Mouse (Mus musculus) gastrocnemius, postnatal 4 days (tissue): ENCODE measurements around the gene Ubqln4. TPM values are rescaled to one million over a fixed set of nuclear protein-coding genes. Genes with fewer than 3 reads are reported as not detected.

Source experiments
- DNase-seq, 2 experiments: peaks; one replicate each; pipeline ENCODE4 v3.0.0; 2021 to 2022; ENCODE audit warnings: low spot score in 2 of 2, mixed read lengths in 2 of 2
- total RNA-seq, 2 experiments: library from RNA; stranded (reverse); gene quantifications; 2 replicates each; pipeline ENCODE4 v1.2.3; 2021

Ubqln4 gene
- total RNA-seq, 2 experiments from 2014 or later: 54.9 to 58.0 TPM

DNA sequence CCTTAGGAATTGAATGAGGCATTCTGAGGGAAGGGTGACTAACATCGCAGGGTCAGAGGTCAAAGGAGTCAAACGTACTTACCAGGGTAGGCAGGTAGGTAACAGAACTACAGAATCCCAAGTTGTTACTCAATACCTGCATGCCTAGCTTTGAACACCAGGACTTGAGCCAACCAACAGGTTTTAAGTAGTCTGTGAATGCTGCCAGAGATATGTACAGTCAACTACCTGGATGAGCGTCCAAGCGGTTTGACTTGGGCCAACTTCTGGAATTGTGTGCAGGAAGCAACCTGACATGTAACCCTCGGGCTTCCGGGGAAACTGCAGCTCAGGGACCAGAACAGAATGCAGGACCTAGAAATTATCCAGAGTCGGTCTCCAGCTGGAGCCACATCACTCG is 30.5 kb upstream of the Ubqln4 start:
- DNase-seq: no peak

DNA sequence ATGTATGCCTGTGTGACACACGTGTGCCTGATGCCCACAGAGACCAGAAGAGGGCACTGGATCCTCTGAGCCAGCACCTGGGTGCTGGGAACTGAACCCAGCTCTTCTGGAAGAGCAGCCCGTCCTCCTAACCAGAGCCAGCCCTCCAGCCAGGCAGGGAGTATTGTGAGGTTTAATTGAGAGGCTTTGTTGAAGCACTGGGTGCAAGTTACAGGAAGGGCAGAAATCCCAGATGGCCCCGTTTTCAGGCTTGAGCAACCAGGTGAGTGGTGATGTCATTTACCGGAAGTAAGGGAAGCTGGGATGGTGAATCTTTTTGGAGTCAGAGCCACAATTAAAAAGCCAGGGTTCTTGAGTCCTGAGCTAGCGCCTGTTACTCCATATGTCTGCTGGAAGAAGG is 28.5 kb upstream of the Ubqln4 start:
- DNase-seq: no peak

DNA sequence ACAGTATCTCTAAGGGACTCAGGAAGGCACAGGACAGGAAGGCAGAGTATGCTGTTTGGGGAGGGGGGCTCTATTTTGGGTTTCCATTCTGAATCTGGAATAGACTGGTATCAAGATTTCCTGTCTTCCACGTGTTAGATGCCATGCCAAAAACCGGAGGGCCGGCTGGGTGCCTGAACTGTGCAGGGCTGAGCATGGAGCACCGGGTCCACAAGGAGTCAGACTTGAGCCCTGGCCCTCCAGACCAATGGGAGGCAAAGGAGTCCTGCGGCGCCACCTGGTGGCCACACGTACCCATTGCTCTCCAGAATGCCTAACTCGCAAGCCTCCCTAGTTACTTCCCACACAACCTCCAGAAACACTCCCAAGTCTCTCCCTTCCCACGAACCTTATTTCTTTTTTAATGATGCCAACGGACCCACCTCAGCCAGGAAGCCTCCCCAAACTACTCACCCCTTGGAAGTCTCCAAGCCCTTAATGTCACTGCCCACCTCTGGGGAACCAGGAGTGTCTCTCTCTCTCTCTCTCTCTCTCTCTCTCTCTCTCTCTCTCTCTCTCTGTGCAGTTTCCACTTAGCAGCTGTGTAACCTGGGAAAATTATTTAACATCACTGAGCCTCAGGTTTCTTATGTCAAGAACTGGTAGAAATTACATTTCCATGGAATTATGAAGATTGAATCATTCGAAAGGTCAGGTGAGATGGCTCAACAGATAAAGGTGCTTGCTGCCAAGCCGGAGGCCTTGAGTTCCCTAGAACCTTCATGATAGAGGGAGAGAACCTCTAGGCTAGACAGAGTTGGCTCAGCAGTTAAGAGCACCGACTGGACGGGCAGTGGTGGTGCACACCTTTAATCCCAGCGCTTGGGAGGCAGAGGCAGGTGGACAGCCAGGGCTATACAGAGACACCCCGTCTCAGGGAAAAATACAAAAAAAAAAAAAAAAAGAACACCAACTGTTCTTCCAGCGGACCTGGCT is 27.1 kb upstream of the Ubqln4 start:
- peak; percentile 79 to 85 for DNase-seq

DNA sequence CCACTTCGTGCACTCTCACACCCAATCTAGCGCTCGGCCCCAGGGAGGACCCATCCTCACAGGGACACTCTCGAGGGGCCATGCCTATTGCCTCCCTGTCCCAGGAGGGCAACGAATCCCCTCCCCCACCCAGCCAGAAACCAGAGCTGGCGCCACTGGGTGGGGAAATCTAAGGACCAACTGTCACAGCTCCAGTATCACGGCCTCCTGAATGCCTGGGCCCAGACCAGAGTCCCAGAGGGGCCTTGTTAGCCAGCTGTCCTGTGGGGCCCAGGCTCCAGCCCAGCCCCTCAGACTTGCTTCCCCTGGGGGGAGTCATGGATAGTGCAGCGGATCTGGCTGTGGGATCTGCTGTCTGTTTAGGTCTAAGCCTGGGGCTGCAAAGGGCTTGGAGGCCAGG is 26.0 kb upstream of the Ubqln4 start:
- peak in 1 of 2 experiments; percentile 46 for DNase-seq

DNA sequence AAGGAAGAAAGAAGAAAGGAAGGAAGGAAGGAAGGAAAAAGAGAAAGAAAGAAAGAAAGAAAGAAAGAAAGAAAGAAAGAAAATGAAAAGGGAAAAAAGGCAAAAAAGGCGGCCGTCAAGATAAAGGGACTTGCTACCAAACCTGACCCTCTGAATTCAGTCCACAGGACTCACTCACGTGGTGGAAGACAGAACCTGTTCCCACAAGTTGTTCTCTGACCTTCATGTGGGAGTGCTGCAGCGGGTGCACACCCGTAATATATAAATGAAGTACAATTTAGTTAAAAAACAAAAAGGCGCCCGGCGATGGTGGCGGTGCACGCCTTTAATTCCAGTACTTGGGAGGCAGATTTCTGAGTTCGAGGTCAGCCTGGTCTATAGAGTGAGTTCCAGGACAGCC is 24.9 kb upstream of the Ubqln4 start:
- no peak for DNase-seq

DNA sequence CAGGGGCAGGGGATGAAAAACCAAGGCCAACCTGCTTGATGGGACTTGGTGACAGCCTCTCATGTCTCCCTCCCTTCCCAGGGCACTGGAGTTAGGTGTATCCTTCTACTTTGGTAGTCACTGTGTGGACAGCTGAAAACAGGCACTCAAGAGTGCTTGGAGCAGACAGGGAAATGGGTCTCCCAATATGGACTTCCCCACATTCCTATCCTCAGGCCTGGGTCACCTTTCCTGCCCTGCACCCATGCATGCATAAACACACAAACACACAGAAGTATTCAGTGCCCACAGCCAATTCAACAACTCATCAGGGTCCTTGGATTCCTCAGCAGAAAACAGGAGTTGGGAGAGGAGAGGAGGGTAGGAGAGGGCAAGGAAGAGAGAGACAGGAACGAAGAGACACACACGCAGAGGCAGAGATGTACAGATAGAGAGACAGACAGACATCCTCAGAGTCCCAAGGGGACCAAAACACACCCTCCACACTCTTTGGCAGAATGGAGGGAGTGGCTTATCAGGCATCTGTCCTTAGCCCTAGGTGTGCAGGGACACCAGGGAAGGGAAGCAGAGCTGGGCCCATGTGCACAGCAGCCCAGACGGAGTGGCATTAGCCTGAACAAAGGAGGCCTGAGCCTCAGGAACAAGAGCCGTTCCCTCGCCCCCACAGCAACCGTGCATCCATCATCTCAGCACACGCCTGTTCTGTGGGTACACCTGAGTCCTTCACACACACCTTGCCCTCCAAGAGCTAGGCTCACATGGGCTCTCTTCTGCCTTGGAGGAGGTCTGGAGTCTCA is 24.2 kb upstream of the Ubqln4 start:
- DNase-seq: no peak

DNA sequence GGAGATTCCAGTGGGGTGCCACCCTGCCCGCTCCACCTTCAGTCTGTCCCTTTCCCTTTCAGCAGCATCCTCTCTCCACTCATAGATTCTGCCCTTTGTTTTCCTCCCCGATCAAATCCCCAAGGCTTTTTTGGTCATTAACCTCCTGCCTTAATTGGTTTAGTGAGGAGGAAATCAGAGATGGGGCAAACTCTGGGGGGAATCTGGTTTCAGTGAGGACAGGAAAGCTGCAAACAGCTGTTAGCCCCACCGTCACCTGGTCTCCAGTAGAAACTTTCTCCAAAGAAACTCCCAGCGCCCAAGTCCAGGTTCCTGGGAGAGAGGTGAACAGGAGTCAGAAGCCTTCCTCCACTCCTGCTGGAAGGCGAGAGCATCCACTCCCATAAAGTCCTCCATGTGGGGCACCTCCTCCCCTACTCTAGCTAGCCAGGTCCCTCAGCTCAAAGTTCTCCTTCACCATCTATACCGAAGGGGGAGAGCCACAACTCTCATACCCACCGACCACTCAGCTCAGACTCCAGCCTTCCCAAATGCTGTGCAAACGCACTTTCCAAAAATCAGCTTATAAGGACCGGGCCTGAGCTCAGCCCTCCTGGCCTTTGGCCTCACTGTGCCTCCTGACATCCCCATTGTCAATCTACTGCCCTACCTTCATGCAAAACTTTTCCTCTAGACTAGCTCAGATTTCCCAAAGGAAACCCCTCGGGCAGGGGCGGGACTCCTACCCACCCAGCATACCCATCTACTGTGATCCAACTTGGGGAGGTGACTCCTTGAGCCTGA is 23.3 kb upstream of the Ubqln4 start:
- DNase-seq: no peak

DNA sequence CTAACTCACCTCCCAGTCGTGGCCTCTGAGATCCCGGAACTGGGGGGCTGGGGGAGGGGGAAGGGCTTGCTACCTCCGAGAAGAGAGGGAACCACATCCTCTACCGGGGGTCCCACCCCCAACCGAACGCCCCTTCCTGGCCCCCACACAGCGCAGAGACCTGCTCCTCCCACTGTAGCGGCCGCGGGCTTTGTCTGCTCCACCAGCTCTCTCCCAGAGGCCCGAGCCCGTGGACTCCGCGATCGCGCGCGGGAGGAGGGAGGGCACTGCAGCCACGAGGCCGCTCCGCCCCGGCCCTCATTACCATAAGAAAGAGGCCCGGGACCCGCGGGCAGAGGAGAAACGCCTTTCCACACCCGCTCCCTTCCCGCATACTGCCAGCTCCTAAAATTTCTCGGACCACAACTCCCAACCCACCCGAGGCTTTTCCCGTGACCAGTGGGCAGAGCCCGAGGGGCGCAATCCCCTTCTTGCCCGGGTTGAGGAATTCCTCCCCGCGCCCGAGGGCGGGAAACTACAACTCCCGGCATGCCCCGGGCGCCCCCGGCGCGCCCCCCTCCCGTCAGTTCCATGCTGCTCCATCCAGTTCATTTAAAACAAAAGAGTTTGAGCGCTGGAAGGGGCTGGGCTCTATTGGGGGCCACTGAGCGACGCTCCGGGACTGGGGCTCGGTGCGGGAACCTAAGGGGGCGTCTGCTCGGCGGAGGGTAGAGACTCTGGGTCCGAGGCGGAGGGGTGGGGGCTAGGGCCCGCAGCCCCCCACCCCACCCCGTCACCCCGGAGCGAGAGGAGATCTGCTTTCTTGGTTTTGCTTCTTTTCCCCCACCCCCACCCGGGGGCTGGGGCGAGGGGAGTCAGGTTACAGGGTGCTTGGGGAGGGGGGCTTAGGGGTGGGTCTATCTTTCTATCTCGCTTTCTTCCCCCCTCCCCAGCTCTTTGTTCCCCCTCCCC is 21.9 kb upstream of the Ubqln4 start:
- DNase-seq: peak; percentile 82 to 89

DNA sequence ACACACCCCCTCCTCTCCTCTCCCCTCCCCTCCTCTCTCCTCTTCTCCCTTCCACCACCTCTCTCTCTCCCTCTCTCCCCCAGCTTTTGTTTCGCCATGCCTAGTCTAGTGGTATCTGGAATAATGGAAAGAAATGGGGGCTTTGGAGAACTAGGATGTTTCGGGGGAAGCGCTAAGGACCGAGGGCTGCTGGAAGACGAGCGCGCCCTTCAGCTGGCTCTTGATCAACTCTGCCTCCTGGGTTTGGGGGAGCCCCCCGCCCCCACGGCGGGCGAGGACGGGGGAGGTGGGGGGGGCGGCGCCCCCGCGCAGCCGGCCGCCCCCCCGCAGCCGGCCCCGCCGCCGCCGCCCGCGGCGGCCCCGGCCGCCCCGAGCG is 21.3 kb upstream of the Ubqln4 start, which contains the start of gene Mex3a:
Mex3a (plus strand) TSS at position 97 of the 376 bp plus-strand sequence.
- no peak for DNase-seq

DNA sequence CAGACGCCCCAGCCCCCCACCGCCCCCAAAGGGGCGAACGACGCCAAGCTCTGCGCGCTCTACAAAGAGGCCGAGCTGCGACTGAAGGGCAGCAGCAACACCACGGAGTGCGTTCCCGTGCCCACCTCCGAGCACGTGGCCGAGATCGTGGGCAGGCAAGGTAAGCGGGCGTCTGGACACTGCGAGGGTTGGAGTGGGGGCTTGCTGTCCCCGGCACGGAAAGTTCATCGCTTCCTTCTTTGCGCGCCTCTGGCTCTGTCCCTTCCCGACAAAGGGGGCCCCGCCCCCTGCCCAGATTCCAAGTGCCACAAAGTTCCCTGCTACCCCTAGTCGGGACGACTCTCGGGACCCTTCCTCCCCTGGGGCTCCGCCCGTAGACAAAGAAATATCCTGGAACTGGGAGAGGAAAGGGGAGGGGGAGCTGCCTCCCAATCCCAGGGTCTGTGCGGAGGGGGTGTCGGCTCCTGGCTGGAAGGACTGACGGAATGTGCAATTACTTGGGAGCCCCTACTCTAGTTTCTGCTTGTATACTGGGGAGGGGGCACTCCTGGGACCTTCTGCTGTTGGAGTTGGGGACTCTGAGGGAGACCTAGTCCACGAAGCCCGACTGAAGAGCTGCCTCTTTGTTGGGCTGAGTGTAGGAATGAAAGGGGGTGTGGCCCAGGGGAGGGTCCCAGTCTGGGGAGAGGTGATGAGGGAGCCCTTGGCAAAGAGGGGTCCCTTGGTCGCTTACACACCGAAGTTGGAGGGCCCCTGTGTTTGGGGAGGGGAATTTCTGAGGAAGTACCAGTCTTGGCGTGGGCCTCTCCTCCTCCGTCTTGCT is 20.7 kb upstream of the Ubqln4 start:
- DNase-seq: no peak

DNA sequence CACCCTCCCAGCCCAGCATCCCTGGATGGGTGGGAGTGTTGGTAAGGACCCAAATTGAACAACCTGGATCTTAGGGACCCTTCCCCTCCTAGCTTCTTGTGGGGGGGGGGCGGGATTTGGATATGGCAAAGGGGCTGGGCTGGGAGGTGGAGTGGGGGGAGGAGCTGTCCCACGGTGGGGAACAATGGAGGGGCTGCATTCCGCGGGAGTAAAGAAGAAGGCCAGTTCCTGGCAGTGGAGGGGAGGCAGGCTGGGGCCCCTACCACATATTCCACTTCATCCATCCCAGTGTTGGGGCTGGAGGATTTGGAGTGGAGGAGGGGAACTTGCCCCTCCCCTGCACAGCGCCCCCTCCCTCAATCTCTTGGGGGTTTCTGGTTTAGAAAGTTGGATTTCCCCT is 19.9 kb upstream of the Ubqln4 start:
- DNase-seq: no peak

DNA sequence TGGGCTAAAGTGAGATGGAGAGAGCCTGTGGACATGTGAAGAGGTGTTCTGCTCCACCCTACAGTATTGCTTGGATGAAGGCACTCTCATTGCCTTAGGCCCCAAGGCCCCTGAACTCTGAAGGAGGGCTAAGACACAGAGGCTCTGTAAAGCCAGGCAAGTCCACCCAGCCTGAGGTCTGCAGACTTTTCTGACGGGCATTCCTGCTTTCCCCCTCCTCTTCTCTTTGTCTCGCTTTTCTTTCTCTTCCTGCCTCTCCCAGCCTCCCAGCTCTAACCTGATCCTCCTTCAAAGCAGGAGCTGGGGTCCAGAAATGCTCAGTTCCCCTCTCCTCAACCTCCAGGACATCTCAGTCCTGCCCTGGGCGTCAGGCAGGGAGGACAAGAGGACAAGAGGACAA is 18.6 kb upstream of the Ubqln4 start:
- no peak for DNase-seq

DNA sequence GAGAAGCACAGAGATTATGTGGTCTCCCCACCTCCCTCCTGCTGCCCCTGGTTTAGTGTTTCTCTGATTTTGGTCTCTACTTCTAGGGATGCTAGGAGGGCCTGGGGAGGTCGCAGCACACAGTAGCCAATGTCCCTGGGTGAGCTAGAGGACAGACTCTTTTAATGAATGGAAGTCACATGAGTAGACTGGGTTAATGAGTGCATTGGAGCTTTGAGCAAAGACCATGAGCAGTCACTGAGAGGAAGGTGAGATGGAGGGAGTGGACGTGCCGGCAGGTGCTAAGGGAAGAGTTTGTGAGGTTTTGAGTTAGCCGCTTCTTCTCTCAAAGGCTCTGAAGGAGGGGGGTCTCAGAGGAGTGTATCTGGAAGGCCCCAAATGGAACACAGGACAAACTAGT is 18.0 kb upstream of the Ubqln4 start:
- no peak for DNase-seq

DNA sequence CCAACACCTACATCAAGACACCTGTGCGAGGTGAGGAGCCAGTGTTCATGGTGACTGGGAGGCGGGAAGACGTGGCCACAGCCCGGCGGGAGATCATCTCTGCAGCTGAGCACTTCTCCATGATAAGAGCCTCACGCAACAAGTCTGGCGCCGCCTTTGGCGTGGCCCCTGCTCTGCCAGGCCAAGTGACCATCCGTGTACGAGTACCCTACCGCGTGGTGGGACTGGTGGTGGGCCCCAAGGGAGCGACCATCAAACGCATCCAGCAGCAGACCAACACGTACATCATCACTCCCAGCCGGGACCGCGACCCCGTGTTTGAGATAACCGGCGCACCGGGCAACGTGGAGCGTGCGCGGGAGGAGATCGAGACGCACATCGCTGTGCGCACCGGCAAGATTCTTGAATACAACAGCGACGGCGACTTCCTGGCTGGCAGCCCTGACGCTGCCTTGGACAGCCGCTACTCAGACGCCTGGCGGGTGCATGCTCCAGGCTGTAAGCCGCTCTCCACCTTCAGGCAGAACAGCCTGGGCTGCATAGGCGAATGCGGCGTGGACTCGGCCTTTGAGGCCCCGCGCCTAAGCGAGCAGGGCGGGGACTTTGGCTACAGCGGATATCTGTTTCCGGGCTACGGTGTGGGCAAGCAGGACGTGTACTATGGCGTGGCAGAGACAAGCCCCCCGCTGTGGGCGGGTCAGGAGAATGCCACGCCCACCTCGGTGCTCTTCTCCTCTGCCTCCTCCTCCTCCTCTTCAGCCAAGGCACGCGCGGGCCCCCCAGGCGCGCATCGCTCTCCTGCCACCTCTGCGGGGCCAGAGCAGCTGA is 17.2 kb upstream of the Ubqln4 start:
- peak in 1 of 2 experiments; percentile 78 for DNase-seq

DNA sequence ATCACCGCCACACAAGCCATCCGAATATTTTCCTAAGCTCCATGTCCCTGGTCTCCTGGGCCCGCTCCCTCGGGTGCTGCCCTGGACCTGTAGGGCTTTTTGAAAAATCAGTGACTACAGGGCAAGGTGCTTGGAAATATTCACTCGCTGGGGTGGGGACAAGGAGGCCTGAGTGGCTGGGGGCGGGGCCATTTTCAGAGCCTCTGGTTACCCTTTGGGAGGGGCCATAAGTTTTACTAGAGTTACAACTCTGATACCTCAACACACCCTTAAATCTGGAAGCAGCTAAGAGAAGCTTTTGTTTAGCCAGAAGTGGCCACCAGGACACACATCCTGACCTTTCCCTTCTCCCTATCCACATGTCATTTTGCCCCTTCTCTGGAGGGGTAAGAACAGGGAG is 16.4 kb upstream of the Ubqln4 start:
- no peak for DNase-seq

DNA sequence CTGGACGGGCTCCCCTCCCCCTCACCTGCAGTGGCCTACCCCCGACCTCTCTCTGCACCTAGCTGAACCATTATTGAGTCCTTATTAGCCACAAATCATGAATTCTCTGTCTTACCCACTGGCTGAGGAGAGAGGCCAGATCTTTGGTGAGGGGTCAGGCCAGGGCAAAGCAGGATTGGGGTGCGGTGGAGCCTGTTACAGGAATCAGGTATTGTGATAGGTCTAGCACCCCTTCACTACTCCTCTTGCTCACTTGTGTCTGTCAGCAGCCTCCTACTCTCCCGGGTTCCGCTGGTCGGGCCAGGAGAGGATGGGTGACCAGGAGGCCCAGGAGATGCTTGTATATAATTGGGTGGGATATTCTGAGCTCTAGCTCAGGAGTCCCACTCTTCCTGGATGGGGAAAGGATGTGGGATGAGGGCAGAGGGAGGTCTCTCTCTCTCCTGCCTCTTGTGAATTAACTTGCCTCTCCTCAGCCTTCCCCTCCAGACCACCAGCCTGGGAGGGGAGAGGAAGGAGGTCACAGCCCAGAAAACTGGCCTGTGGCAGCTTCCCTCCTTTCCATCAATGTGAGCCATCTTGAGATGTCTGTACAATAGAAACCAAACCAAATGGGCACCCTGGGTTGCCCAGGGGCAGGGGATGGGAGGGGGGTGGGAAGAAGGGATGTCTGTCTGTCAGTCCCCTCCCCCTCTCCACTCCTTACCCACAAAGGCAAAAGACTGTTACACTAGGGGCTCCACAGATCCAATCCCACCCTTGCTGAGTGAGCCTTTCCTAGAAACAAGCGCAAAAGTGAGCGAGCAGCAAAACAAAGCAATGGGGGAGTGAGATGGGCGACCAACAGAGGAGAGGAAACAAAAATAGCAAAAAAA is 15.1 kb upstream of the Ubqln4 start:
- DNase-seq: no peak

DNA sequence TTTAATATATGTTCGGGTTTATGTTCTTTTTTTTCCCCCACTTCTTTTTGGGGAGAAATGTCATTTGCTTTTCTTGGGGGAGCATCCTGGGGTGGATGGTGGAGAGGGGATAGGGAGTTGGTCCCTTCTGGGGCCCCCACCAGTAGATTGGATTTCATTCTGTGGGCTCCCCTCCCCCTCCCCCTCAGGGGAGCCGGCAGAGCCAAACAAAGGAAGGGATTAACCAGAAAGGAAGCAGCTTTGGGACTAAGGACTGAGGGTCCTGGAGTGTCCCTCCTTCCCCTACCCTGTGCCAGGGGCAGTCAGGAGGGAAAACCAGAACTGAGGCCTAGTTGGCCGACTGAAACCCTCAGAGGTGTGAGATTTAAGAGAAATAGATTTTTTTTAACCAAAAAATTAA is 14.2 kb upstream of the Ubqln4 start:
- no peak for DNase-seq
